Mouse (Mus musculus) stomach, embryonic 16.5 days (tissue): ENCODE data around the gene Dgkk. TPM values are rescaled to one million over a fixed set of nuclear protein-coding genes. Genes with fewer than 3 reads are reported as not detected.
"Not testable (repeated sequence)": the region's sequence is repeated elsewhere in the genome, so short reads cannot be mapped to it uniquely, and the experiment has no call there.

Source experiments
- ATAC-seq: fragments of 200-750 bp; cut with Nextera tagmentation; 2 replicates; pipeline ENCODE4 v1.8.0; 2017; ENCODE audit warnings: moderate number of reproducible peaks, moderate TSS enrichment; ENCODE audit not compliant: insufficient read depth, low FRiP score
- H3K27ac ChIP-seq: fragments of 300-500 bp; sonication (generic); 2 replicates; pipeline ENCODE4 v1.5.1; 2014; ENCODE audit warnings: low read length
- H3K27me3 ChIP-seq: fragments of 300-500 bp; sonication (generic); 2 replicates; pipeline ENCODE4 v1.6.1; 2014; ENCODE audit warnings: low read length, control low read depth, mixed read lengths; ENCODE audit not compliant: control insufficient read depth, insufficient read depth
- H3K36me3 ChIP-seq: fragments of 300-500 bp; sonication (generic); 2 replicates; pipeline ENCODE4 v1.6.1; 2014; ENCODE audit warnings: low read length; ENCODE audit not compliant: control insufficient read depth, insufficient read depth
- H3K4me1 ChIP-seq: fragments of 300-500 bp; sonication (generic); 2 replicates; pipeline ENCODE4 v1.6.1; 2014; ENCODE audit warnings: low read length, control low read depth, mixed read lengths; ENCODE audit not compliant: control insufficient read depth, insufficient read depth
- H3K4me2 ChIP-seq: fragments of 300-500 bp; sonication (generic); 2 replicates; pipeline ENCODE4 v1.6.1; 2014; ENCODE audit warnings: low read depth, low read length, mixed read lengths
- H3K4me3 ChIP-seq: fragments of 300-500 bp; sonication (generic); replicated peaks from 2 replicates; pipeline ENCODE4 v1.5.1; 2014; ENCODE audit warnings: mild to moderate bottlenecking, low read length
- H3K9ac ChIP-seq: fragments of 300-500 bp; sonication (generic); 2 replicates; pipeline ENCODE4 v1.6.1; 2014; ENCODE audit warnings: low read length
- H3K9me3 ChIP-seq: fragments of 300-500 bp; sonication (generic); replicated peaks from 2 replicates; pipeline ENCODE4 v1.6.1; 2016; ENCODE audit warnings: low read length, control low read depth; ENCODE audit not compliant: control insufficient read depth
- WGBS: fragments of 180-500 bp; shearing (Covaris S2); extraction: QIAGEN DNeasy Blood & Tissue Kit; methylation state at CpG from one replicate; pipeline ENCODE4 v1.1.7; 2014; 5-methylcytosine and 5-hydroxymethylcytosine counted together
- polyA plus RNA-seq: library from polyadenylated mRNA; unstranded; fragments of >200 nt; fragmentation: Nextera tagmentation; extraction: Ambion mirVana; gene quantifications from 2 replicates; pipeline ENCODE4 v1.2.1, GENCODE M21; 2015

Dgkk gene
- polyA plus RNA-seq, 1 experiment from 2014 or later = 0.06 TPM

GRCm38 (mm10) chrX:6854136-6854535 lies 75.0 kb downstream of the Dgkk start:
- H3K36me3 ChIP-seq = no peaks in the 10 kb centered on the region
- H3K9ac ChIP-seq = no peak overlapping the region
- H3K9me3 ChIP-seq = no peaks in the 10 kb centered on the region
- H3K27ac ChIP-seq = no peak overlapping the region
- 79% methylated on average over 5 of the region's 5 CpGs for WGBS
- no peak overlapping the region for H3K4me2 ChIP-seq
- H3K4me3 ChIP-seq = no peak overlapping the region
- H3K27me3 ChIP-seq = no peaks in the 10 kb centered on the region
- no peaks in the 10 kb centered on the region for H3K4me1 ChIP-seq
- no peak for ATAC-seq

DNA sequence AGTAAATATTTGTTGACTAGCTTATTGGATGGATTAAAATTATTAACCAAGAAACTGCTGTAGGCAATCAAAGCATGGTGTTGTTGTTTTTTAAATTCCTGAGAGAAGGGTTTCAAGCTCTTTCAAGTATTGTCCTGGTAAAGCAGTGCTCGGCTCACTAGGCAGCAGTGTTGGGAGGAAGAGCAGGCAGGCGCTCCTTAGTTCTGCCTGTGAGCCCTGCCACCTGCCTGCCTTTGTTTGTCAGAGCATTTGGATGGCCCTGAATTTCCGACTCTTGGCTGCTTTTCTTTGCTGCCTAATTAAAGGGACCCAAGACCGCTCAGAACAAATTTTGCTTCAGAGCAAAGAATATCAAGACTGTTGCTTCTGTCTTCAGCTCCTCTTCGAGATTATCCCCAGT lies 114.8 kb downstream of the Dgkk start:
- ATAC-seq = no peak
- H3K27ac ChIP-seq = no peak overlapping the region
- no peaks in the 10 kb centered on the region for H3K27me3 ChIP-seq
- no peaks in the 10 kb centered on the region for H3K4me1 ChIP-seq
- no peak overlapping the region for H3K9ac ChIP-seq
- 39% methylated on average over 5 of the region's 5 CpGs for WGBS
- no peak overlapping the region for H3K4me3 ChIP-seq
- H3K36me3 ChIP-seq = no peaks in the 10 kb centered on the region
- no peaks in the 10 kb centered on the region for H3K9me3 ChIP-seq
- H3K4me2 ChIP-seq = no peak overlapping the region

- no peak overlapping the region for H3K27ac ChIP-seq
- no peak overlapping the region for H3K9ac ChIP-seq
- no peaks in the 10 kb centered on the region for H3K36me3 ChIP-seq
- H3K4me1 ChIP-seq = no peaks in the 10 kb centered on the region
- no peak overlapping the region for H3K4me3 ChIP-seq
- no peaks in the 10 kb centered on the region for H3K9me3 ChIP-seq
- H3K27me3 ChIP-seq = no peaks in the 10 kb centered on the region
- H3K4me2 ChIP-seq = no peak overlapping the region
- 84% methylated on average over 2 of the region's 2 CpGs for WGBS
- no peak for ATAC-seq
Measured at GRCm38 (mm10) chrX:6911047-6911446, 131.9 kb downstream of the Dgkk start.

GRCm38 (mm10) chrX:6922165-6922564 lies 143.1 kb downstream of the Dgkk start:
- H3K4me3 ChIP-seq = no peak overlapping the region
- H3K4me2 ChIP-seq = no peak overlapping the region
- H3K9me3 ChIP-seq = no peaks in the 10 kb centered on the region
- no peak overlapping the region for H3K9ac ChIP-seq
- WGBS = 52% methylated on average over 5 of the region's 5 CpGs
- no peak for ATAC-seq
- H3K4me1 ChIP-seq = no peaks in the 10 kb centered on the region
- H3K27me3 ChIP-seq = no peaks in the 10 kb centered on the region
- no peaks in the 10 kb centered on the region for H3K36me3 ChIP-seq
- H3K27ac ChIP-seq = no peak overlapping the region

DNA sequence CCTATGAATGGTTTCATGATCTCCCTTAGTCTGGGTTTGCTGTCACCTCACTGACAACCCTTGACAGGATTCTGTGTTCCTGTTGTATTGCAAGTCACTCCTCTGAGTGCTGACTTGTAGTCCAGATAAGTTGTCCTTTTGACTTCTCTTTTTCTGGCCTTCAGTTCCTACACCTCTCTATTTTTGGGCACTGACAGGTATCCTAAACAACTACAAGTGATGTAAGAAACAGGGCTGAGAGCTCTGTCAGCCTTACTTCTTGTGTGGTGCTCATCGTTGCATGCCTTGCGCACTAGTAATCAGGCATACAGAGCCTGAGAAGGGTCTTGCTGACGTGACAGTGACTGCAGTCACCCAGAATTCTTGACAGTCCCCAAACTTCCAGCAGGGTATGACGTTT lies 147.1 kb downstream of the Dgkk start:
- Histone ChIP-seq H3K4me2 (no peak overlapping the region), H3K4me1 (no peaks in the 10 kb centered on the region), H3K9ac (no peak overlapping the region), H3K27me3 (no peaks in the 10 kb centered on the region), H3K27ac (no peak overlapping the region), H3K36me3 (no peaks in the 10 kb centered on the region), H3K4me3 (no peak overlapping the region), H3K9me3 (no peaks in the 10 kb centered on the region)
- no peak for ATAC-seq
- 77% methylated on average over 4 of the region's 4 CpGs for WGBS

GRCm38 (mm10) chrX:6968598-6968997 lies 189.5 kb downstream of the Dgkk start:
- Histone ChIP-seq H3K36me3 (no peaks in the 10 kb centered on the region), H3K27me3 (no peaks in the 10 kb centered on the region), H3K9ac (no peak overlapping the region), H3K4me3 (no peak overlapping the region), H3K9me3 (no peaks in the 10 kb centered on the region), H3K27ac (no peak overlapping the region), H3K4me2 (no peak overlapping the region), H3K4me1 (no peaks in the 10 kb centered on the region)
- WGBS = 72% methylated on average over 3 of the region's 3 CpGs
- no peak for ATAC-seq

DNA sequence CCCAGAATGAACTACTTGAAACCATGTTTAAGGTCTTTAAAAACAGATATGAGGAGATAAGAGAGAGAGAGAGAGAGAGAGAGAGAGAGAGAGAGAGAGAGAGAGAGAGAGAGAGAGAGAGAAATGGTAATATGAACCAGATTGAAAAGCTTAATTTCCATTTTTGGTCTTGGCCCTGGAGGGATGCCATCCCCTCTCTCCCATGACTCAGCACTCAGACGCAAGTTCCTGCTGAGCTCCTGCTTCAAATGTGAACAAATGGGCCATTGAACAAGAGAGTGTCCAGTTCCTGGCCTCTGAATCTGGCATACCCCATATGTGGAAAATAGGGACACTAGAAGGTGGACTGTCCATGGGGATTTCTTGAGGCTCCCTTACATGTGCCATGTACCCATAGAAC lies 192.8 kb downstream of the Dgkk start:
- H3K9ac ChIP-seq = no peak overlapping the region
- no peak overlapping the region for H3K4me2 ChIP-seq
- no peaks in the 10 kb centered on the region for H3K27me3 ChIP-seq
- H3K9me3 ChIP-seq = no peaks in the 10 kb centered on the region
- H3K27ac ChIP-seq = no peak overlapping the region
- 42% methylated on average over 1 of the region's 1 CpGs for WGBS
- no peaks in the 10 kb centered on the region for H3K4me1 ChIP-seq
- ATAC-seq = no peak
- no peak overlapping the region for H3K4me3 ChIP-seq
- no peaks in the 10 kb centered on the region for H3K36me3 ChIP-seq

DNA sequence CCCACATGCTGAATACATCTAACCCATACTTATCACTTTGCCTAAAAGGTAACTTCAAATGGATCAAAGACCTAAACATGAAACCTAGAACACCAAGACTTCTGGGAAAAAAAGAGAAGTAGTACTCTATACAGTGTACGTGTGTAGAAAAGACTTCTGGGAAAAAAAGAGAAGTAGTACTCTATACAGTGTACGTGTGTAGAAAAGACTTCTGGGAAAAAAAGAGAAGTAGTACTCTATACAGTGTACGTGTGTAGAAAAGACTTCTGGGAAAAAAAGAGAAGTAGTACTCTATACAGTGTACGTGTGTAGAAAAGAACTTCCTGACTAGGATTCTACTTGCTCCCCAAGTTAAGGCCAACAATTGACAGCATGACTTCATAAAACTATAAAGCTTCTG lies 204.8 kb downstream of the Dgkk start:
- not testable (repeated sequence) for H3K9me3 ChIP-seq, ATAC-seq, H3K4me3 ChIP-seq, H3K4me2 ChIP-seq, H3K27ac ChIP-seq, H3K36me3 ChIP-seq, H3K27me3 ChIP-seq, H3K4me1 ChIP-seq, H3K9ac ChIP-seq
- 82% methylated on average over 3 of the region's 4 CpGs for WGBS
